Mouse (Mus musculus) liver, embryonic 15.5 days (tissue): ENCODE measurements around the gene Ppp1r12a. TPM values are rescaled to one million over a fixed set of nuclear protein-coding genes. Genes with fewer than 3 reads are reported as not detected.
"Not testable (repeated sequence)": the region's sequence is repeated elsewhere in the genome, so short reads cannot be mapped to it uniquely, and the experiment has no call there.

Experiments used
- ATAC-seq: fragments of 200-750 bp; cut with Nextera tagmentation; 2 replicates; pipeline ENCODE4 v1.8.0; 2017; ENCODE audit warnings: moderate number of reproducible peaks, mild to moderate bottlenecking, moderate library complexity; ENCODE audit not compliant: insufficient read depth
- H3K27ac ChIP-seq: fragments of 300-500 bp; sonication (generic); replicated peaks from 2 replicates; pipeline ENCODE4 v1.5.1; 2015; ENCODE audit warnings: mild to moderate bottlenecking, inconsistent platforms
- H3K27me3 ChIP-seq: fragments of 300-500 bp; sonication (generic); 2 replicates; pipeline ENCODE4 v1.6.1; 2015; ENCODE audit warnings: mild to moderate bottlenecking, inconsistent platforms
- H3K36me3 ChIP-seq: fragments of 300-500 bp; sonication (generic); replicated peaks from 2 replicates; pipeline ENCODE4 v1.6.1; 2015; ENCODE audit warnings: moderate library complexity, mild to moderate bottlenecking, inconsistent platforms
- H3K4me1 ChIP-seq: fragments of 300-500 bp; sonication (generic); replicated peaks from 2 replicates; pipeline ENCODE4 v1.6.1; 2015; ENCODE audit warnings: inconsistent platforms
- H3K4me2 ChIP-seq: fragments of 300-500 bp; sonication (generic); 2 replicates; pipeline ENCODE4 v1.6.1; 2015; ENCODE audit warnings: moderate library complexity, mild to moderate bottlenecking, inconsistent platforms
- H3K4me3 ChIP-seq: fragments of 300-500 bp; sonication (generic); replicated peaks from 2 replicates; pipeline ENCODE4 v1.5.1; 2015; ENCODE audit warnings: mild to moderate bottlenecking, inconsistent platforms
- H3K9ac ChIP-seq: fragments of 300-500 bp; sonication (generic); 2 replicates; pipeline ENCODE4 v1.6.1; 2015; ENCODE audit warnings: moderate library complexity, mild to moderate bottlenecking, inconsistent platforms
- H3K9me3 ChIP-seq: fragments of 300-500 bp; sonication (generic); replicated peaks from 2 replicates; pipeline ENCODE4 v1.6.1; 2016; ENCODE audit warnings: inconsistent platforms
- WGBS: fragments of 180-500 bp; shearing (Covaris S2); methylation state at CpG from one replicate; pipeline ENCODE4 v1.1.7; 2015; ENCODE audit warnings: mixed read lengths; ENCODE audit not compliant: insufficient replicate concordance; 5-methylcytosine and 5-hydroxymethylcytosine counted together
- polyA plus RNA-seq: library from polyadenylated mRNA; unstranded; fragments of >200 nt; fragmentation: Nextera tagmentation; extraction: Ambion mirVana; gene quantifications from 2 replicates; pipeline ENCODE4 v1.2.1, GENCODE M21; 2015

The Ppp1r12a gene
- polyA plus RNA-seq, 1 experiment from 2014 or later: 30.4 TPM

GRCm38 (mm10) chr10:108276678-108277077 is 114.7 kb downstream of the Ppp1r12a start:
- H3K9me3 ChIP-seq: no peaks in the 10 kb centered on the region
- 86% methylated on average over 6 of the region's 6 CpGs for WGBS
- no peak overlapping the region for H3K4me2 ChIP-seq
- no peak overlapping the region for H3K4me3 ChIP-seq
- ATAC-seq: no peak
- no peak overlapping the region for H3K27ac ChIP-seq
- H3K27me3 ChIP-seq: no peaks in the 10 kb centered on the region
- H3K36me3 ChIP-seq: peaks cover 57% of the 10 kb centered on the region
- H3K9ac ChIP-seq: no peak overlapping the region
- H3K4me1 ChIP-seq: no peaks in the 10 kb centered on the region

GRCm38 (mm10) chr10:108277198-108277597 is 115.2 kb downstream of the Ppp1r12a start:
- Histone ChIP-seq H3K4me3 (no peak overlapping the region), H3K9ac (no peak overlapping the region), H3K9me3 (no peaks in the 10 kb centered on the region), H3K27me3 (no peaks in the 10 kb centered on the region), H3K36me3 (peaks cover 54% of the 10 kb centered on the region), H3K27ac (no peak overlapping the region), H3K4me1 (no peaks in the 10 kb centered on the region), H3K4me2 (no peak overlapping the region)
- no peak for ATAC-seq
- WGBS: 63% methylated on average over 7 of the region's 7 CpGs

GRCm38 (mm10) chr10:108281099-108281498 is 119.1 kb downstream of the Ppp1r12a start:
- 92% methylated on average over 4 of the region's 5 CpGs for WGBS
- H3K9ac ChIP-seq, H3K27me3 ChIP-seq, H3K27ac ChIP-seq, H3K4me2 ChIP-seq, H3K4me1 ChIP-seq, ATAC-seq, H3K4me3 ChIP-seq, H3K9me3 ChIP-seq: not testable (repeated sequence)
- H3K36me3 ChIP-seq: peaks cover 33% of the 10 kb centered on the region

- 48% methylated on average over 6 of the region's 6 CpGs for WGBS
- ATAC-seq: peak; percentile 57; the same call in 1 of the 2 replicates
- H3K27me3 ChIP-seq: no peaks in the 10 kb centered on the region
Observed at GRCm38 (mm10) chr10:108282351-108282750, 120.4 kb downstream of the Ppp1r12a start.

GRCm38 (mm10) chr10:108283418-108283817 is 121.4 kb downstream of the Ppp1r12a start:
- H3K4me3 ChIP-seq: no peak overlapping the region
- H3K27ac ChIP-seq: no peak overlapping the region
- no peaks in the 10 kb centered on the region for H3K9me3 ChIP-seq
- H3K36me3 ChIP-seq: peaks cover 15% of the 10 kb centered on the region
- no peaks in the 10 kb centered on the region for H3K27me3 ChIP-seq
- no peak for ATAC-seq
- H3K4me1 ChIP-seq: no peaks in the 10 kb centered on the region
- 84% methylated on average over 2 of the region's 2 CpGs for WGBS
- H3K4me2 ChIP-seq: no peak overlapping the region
- no peak overlapping the region for H3K9ac ChIP-seq

More at GRCm38 (mm10) chr10:108282351-108282750, 120.4 kb downstream of the Ppp1r12a start:
- Histone ChIP-seq H3K9me3 (no peaks in the 10 kb centered on the region), H3K36me3 (peaks cover 24% of the 10 kb centered on the region), H3K9ac (no peak overlapping the region), H3K4me1 (no peaks in the 10 kb centered on the region), H3K4me2 (no peak overlapping the region), H3K4me3 (no peak overlapping the region), H3K27ac (no peak overlapping the region)

- 86% methylated on average over 4 of the region's 4 CpGs for WGBS
- Histone ChIP-seq H3K4me3 (no peak overlapping the region), H3K9me3 (no peaks in the 10 kb centered on the region)
Observed at GRCm38 (mm10) chr10:108283837-108284236, 121.8 kb downstream of the Ppp1r12a start.

GRCm38 (mm10) chr10:108284445-108284844 is 122.5 kb downstream of the Ppp1r12a start:
- Histone ChIP-seq H3K36me3 (peaks cover 12% of the 10 kb centered on the region), H3K4me3 (no peak overlapping the region), H3K4me1 (no peaks in the 10 kb centered on the region), H3K9ac (no peak overlapping the region), H3K27ac (no peak overlapping the region), H3K27me3 (no peaks in the 10 kb centered on the region), H3K4me2 (no peak overlapping the region), H3K9me3 (no peaks in the 10 kb centered on the region)
- WGBS: 85% methylated on average over 4 of the region's 4 CpGs
- no peak for ATAC-seq

More at GRCm38 (mm10) chr10:108283837-108284236, 121.8 kb downstream of the Ppp1r12a start:
- Histone ChIP-seq H3K4me2 (no peak overlapping the region), H3K4me1 (no peaks in the 10 kb centered on the region), H3K27ac (no peak overlapping the region), H3K36me3 (peaks cover 14% of the 10 kb centered on the region), H3K27me3 (no peaks in the 10 kb centered on the region), H3K9ac (no peak overlapping the region)
- ATAC-seq: no peak

GRCm38 (mm10) chr10:108284977-108285376 is 123.0 kb downstream of the Ppp1r12a start:
- peaks cover 8% of the 10 kb centered on the region for H3K36me3 ChIP-seq
- no peak overlapping the region for H3K4me2 ChIP-seq
- H3K4me3 ChIP-seq: no peak overlapping the region
- no peak overlapping the region for H3K9ac ChIP-seq
- no peak for ATAC-seq
- 76% methylated on average over 5 of the region's 5 CpGs for WGBS
- no peaks in the 10 kb centered on the region for H3K27me3 ChIP-seq
- no peaks in the 10 kb centered on the region for H3K9me3 ChIP-seq
- no peak overlapping the region for H3K27ac ChIP-seq
- no peaks in the 10 kb centered on the region for H3K4me1 ChIP-seq

- Histone ChIP-seq H3K27ac (no peak overlapping the region), H3K9me3 (no peaks in the 10 kb centered on the region), H3K9ac (no peak overlapping the region), H3K27me3 (no peaks in the 10 kb centered on the region), H3K4me1 (no peaks in the 10 kb centered on the region), H3K4me2 (no peak overlapping the region), H3K4me3 (no peak overlapping the region), H3K36me3 (no peaks in the 10 kb centered on the region; the same call in 1 of the 2 replicates)
- ATAC-seq: no peak
- 70% methylated on average over 11 of the region's 11 CpGs for WGBS
Observed at GRCm38 (mm10) chr10:108286658-108287437, 124.9 kb downstream of the Ppp1r12a start.

GRCm38 (mm10) chr10:108287438-108287801 is 125.4 kb downstream of the Ppp1r12a start:
- Histone ChIP-seq H3K4me2 (no peak overlapping the region), H3K4me3 (no peak overlapping the region), H3K36me3 (no peaks in the 10 kb centered on the region), H3K4me1 (no peaks in the 10 kb centered on the region), H3K9ac (no peak overlapping the region), H3K27me3 (no peaks in the 10 kb centered on the region), H3K27ac (no peak overlapping the region), H3K9me3 (no peaks in the 10 kb centered on the region)
- 67% methylated on average over 4 of the region's 4 CpGs for WGBS
- no peak for ATAC-seq

- no peak overlapping the region for H3K27ac ChIP-seq
- no peak for ATAC-seq
- H3K4me2 ChIP-seq: no peak overlapping the region
- H3K9ac ChIP-seq: no peak overlapping the region
- no peaks in the 10 kb centered on the region for H3K27me3 ChIP-seq
- no peaks in the 10 kb centered on the region for H3K9me3 ChIP-seq
- no peaks in the 10 kb centered on the region for H3K4me1 ChIP-seq
- H3K4me3 ChIP-seq: no peak overlapping the region
- no peaks in the 10 kb centered on the region for H3K36me3 ChIP-seq
- WGBS: 86% methylated on average over 13 of the region's 13 CpGs
Observed at GRCm38 (mm10) chr10:108290046-108290445, 128.1 kb downstream of the Ppp1r12a start.
